30 mouse cellular contexts compared by ENCODE assay signal in the genomic region with DNA sequence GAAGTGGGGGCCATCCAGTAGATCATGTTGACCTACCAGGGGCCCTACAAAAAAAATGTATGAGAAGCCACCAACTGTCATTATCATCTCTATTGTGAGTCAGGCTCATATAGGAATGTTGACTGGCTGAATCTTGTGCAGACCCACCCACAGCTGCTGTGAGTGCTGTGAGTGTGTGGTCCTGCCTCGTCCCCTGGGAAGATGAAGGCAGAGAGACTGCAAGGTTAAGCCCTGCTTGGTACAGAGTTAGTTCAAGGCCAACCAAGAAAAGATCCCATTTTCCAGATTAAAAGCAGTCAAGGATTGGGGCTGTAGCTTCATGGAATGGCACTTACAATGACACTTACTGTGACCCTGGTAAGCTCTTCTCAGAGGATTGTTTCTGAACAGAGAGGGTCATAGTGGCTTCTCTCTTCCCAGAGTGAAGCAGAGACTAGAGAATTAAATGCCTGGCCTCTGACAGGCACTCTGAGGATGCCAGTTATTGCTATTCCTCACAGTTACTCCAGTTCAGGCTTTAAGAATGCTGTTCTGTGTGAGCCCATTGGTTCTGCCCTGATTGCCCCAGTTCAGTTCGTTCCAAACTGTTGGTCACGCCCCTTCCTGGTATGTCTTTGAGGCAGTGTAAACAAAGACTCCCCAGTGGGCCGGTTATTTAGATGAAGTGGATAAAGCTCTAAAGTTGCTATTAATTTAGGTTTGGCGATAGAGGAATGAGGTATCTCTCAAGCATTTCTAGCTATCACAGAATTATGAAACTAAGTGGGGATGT. TPM values are rescaled to one million over a fixed set of nuclear protein-coding genes. Genes with fewer than 3 reads are reported as not detected.
DNase-seq lines count a peak whose midpoint lies in the region; TF ChIP-seq lines count a peak whose summit lies in the region.
"Had no signal": no experiment of that assay in that cellular context is flagged by ENCODE, and none has a peak within 500 bp of the region (broad histone marks: within the 10 kb centered on the region; RNA-seq: fewer than 3 reads in every experiment).

No protein-coding gene starts in this region.

- peak; percentile 4 for DNase-seq in lung, postnatal 36 days
- no peak for DNase-seq in lung, postnatal 14 days
- peak; percentile 40 for DNase-seq in Muller cell, postnatal 12 days (ENCODE audit: inconsistent ontology term)
- peak; percentile 92 for DNase-seq in ZHBTc4 (ENCODE audit: low read depth, low spot score)
- DNase-seq in left cerebral cortex, postnatal 25 days (ENCODE audit: low spot score in 2 of 2): no peak
- no peak for DNase-seq in layer of hippocampus, adult 2 months (ENCODE audit: low spot score in 2 of 2)
- DNase-seq: adrenal gland, adult 2 months; adrenal gland, postnatal 14 days; B cell, adult 2 months; cerebellum, adult 11 months; cerebellum, adult 2 months; cerebellum, adult 9-11 months; cerebellum, postnatal 36 days; embryo, embryonic 11 days; gastrocnemius, postnatal 25 days; heart, adult 2 months had no signal

- no peak overlapping the region for H3K4me3 ChIP-seq in layer of hippocampus, adult 2 months
- H3K4me3 ChIP-seq: embryonic facial prominence, embryonic 10.5 days; embryonic facial prominence, embryonic 13.5 days; erythroblast, embryonic 14.5 days; forebrain, embryonic 12.5 days; forebrain, embryonic 15.5 days; heart, adult 2 months; heart, embryonic 10.5 days; heart, embryonic 13.5 days; hindbrain, embryonic 12.5 days; hindbrain, embryonic 15.5 days had no signal

- intact Hi-C loops in left cerebral cortex, postnatal 25 days (cut with DNase I): no loop called here

- no peak overlapping the region for H3K27ac ChIP-seq in layer of hippocampus, adult 2 months
- H3K27ac ChIP-seq: embryonic facial prominence, embryonic 10.5 days; embryonic facial prominence, embryonic 13.5 days; forebrain, embryonic 12.5 days; forebrain, embryonic 15.5 days; heart, adult 2 months; heart, embryonic 10.5 days; heart, embryonic 13.5 days; hindbrain, embryonic 12.5 days; hindbrain, embryonic 15.5 days had no signal

- TF ChIP-seq CTCF in layer of hippocampus, adult 2 months (conservative IDR thresholded peaks at IDR 0.05): no peak

RNA-seq across cellular contexts. Expression of a gene that starts 34.1 kb away (rescaled TPM):
- total RNA-seq in left cerebral cortex, postnatal 25 days (2021): 10 to 100 TPM; 29.8 to 30.1 TPM
- total RNA-seq in layer of hippocampus, adult 2 months (2021): 10 to 100 TPM; 32.9 to 34.9 TPM

RNA-seq across cellular contexts. Expression of a gene that starts 34.8 kb away (rescaled TPM):
- 1 to 10 TPM in 1 of 2 experiments, not detected in 1; 1.1 TPM for total RNA-seq in left cerebral cortex, postnatal 25 days (2021)
- not detected for total RNA-seq in layer of hippocampus, adult 2 months (2021)
- total RNA-seq: CH12.LX; G1E; gastrocnemius, adult 8-10 months; gastrocnemius, postnatal 25 days; heart, adult 2 months; heart, postnatal 25 days; hematopoietic stem cell, adult 5-6 weeks had no signal

Comparison
In these comparisons a context has a peak if more than half of its experiments do, and no peak if none do; other contexts are left out.
1. DNase-seq: peak in lung, postnatal 36 days (single experiment), Muller cell, postnatal 12 days (single experiment) and ZHBTc4 (single experiment); none in lung, postnatal 14 days (single experiment), left cerebral cortex, postnatal 25 days (0 of 2) and layer of hippocampus, adult 2 months (0 of 2).